Mouse (Mus musculus) stomach, embryonic 14.5 days (tissue): ENCODE measurements at regions not wholly inside any gene's neighbourhood (a gene's known extent, or its start where the extent isn't known, plus 50 kb on each side); places are given as distances from the start of the nearest gene placed in this dataset.

Source experiments
- ATAC-seq: fragments of 200-750 bp; cut with Nextera tagmentation; 2 replicates; pipeline ENCODE4 v1.8.0; 2017; ENCODE audit warnings: low read depth, moderate TSS enrichment; ENCODE audit not compliant: insufficient number of reproducible peaks, insufficient read depth, low FRiP score
- H3K27ac ChIP-seq: fragments of 300-500 bp; sonication (generic); 2 replicates; pipeline ENCODE4 v1.5.1; 2014; ENCODE audit warnings: mild to moderate bottlenecking, low read length, moderate library complexity, mixed read lengths
- H3K27me3 ChIP-seq: fragments of 300-500 bp; sonication (generic); 2 replicates; pipeline ENCODE4 v1.6.1; 2014; ENCODE audit warnings: low read length, control low read depth, mixed read lengths; ENCODE audit not compliant: control insufficient read depth, insufficient read depth
- H3K36me3 ChIP-seq: fragments of 300-500 bp; sonication (generic); 2 replicates; pipeline ENCODE4 v1.6.1; 2014; ENCODE audit warnings: mild to moderate bottlenecking, control low read depth, low read length, moderate library complexity, mixed read lengths; ENCODE audit not compliant: control insufficient read depth, insufficient read depth
- H3K4me1 ChIP-seq: fragments of 300-500 bp; sonication (generic); 2 replicates; pipeline ENCODE4 v1.6.1; 2014; ENCODE audit warnings: low read length, control low read depth, mixed read lengths; ENCODE audit not compliant: control insufficient read depth, insufficient read depth
- H3K4me2 ChIP-seq: fragments of 300-500 bp; sonication (generic); replicated peaks from 2 replicates; pipeline ENCODE4 v1.6.1; 2014; ENCODE audit warnings: low read depth, low read length, control low read depth
- H3K4me3 ChIP-seq: fragments of 300-500 bp; sonication (generic); 2 replicates; pipeline ENCODE4 v1.5.1; 2014; ENCODE audit warnings: low read depth, low read length, control low read depth
- H3K9ac ChIP-seq: fragments of 300-500 bp; sonication (generic); replicated peaks from 2 replicates; pipeline ENCODE4 v1.6.1; 2014; ENCODE audit warnings: low read depth, mild to moderate bottlenecking, control low read depth, low read length, moderate library complexity, mixed read lengths
- H3K9me3 ChIP-seq: fragments of 300-500 bp; sonication (generic); 2 replicates; pipeline ENCODE4 v1.6.1; 2016; ENCODE audit warnings: low read depth, low read length, control low read depth; ENCODE audit not compliant: control insufficient read depth
- WGBS: fragments of 180-500 bp; shearing (Covaris S2); extraction: QIAGEN DNeasy Blood & Tissue Kit; methylation state at CpG from one replicate; pipeline ENCODE4 v1.1.7; 2014; 5-methylcytosine and 5-hydroxymethylcytosine counted together

DNA sequence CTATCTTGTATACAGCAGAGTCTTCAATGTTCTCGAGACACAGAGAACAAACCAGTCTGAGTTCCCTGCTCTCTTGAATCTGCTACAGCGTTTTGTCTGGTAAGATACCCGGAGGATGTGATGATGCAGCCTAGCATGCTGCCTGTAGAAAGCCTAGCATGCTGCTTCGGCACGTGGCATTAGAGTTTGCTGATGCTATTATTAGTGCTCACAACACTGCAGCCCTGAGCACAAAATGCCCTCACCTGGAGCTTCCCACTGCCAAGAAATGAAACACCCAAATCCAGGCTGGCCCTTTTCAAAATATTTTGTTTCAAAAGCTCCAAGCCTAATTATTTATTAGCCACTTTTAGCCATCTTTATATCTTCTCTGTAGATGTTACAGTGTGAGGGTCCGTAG, 634.3 kb downstream of the Tox3 start:
- Histone ChIP-seq H3K9me3 (no peaks in the 10 kb centered on the region), H3K4me3 (no peak overlapping the region), H3K27me3 (no peaks in the 10 kb centered on the region), H3K9ac (no peak overlapping the region), H3K36me3 (no peaks in the 10 kb centered on the region), H3K4me2 (no peak overlapping the region), H3K27ac (no peak overlapping the region), H3K4me1 (no peaks in the 10 kb centered on the region)
- ATAC-seq = no peak
- WGBS = 71% methylated on average over 6 of the region's 6 CpGs

- ATAC-seq = no peak
- Histone ChIP-seq H3K27ac (no peak overlapping the region), H3K4me2 (no peak overlapping the region), H3K4me1 (no peaks in the 10 kb centered on the region), H3K9ac (no peak overlapping the region), H3K36me3 (no peaks in the 10 kb centered on the region), H3K27me3 (no peaks in the 10 kb centered on the region), H3K4me3 (no peak overlapping the region), H3K9me3 (no peaks in the 10 kb centered on the region)
- 43% methylated on average over 5 of the region's 5 CpGs for WGBS
These were observed 640.7 kb downstream of the Tox3 start for GRCm38 (mm10) chr8:89707341-89707928.

DNA sequence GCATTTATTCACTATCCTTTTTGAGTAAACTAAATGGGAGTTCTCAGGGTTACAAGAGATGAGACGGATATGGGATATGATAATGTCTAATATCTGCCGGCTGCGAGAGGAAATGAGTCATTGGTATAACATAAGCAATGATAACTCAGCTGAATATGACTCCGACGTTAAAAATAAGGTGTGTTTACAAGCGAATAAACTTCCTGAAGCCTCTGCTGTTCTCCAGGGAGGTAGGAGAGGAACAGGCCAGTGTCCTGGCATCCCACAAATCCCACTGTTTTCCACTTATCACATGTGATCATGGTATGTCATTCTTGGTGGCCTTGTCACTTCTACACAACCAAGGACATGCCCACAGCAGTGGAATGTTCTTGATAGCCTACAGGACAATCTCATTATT, 641.7 kb upstream of the Sall1 start:
- no peak for ATAC-seq
- Histone ChIP-seq H3K9ac (no peak overlapping the region), H3K9me3 (no peaks in the 10 kb centered on the region), H3K27me3 (no peaks in the 10 kb centered on the region), H3K4me1 (no peaks in the 10 kb centered on the region), H3K36me3 (no peaks in the 10 kb centered on the region), H3K4me3 (no peak overlapping the region), H3K27ac (no peak overlapping the region), H3K4me2 (no peak overlapping the region)
- WGBS = 55% methylated on average over 6 of the region's 6 CpGs

GRCm38 (mm10) chr8:89680937-89681336, 637.0 kb upstream of the Sall1 start:
- no peaks in the 10 kb centered on the region for H3K27me3 ChIP-seq
- H3K9me3 ChIP-seq = no peaks in the 10 kb centered on the region
- no peaks in the 10 kb centered on the region for H3K36me3 ChIP-seq
- H3K4me1 ChIP-seq = no peaks in the 10 kb centered on the region
- no peak overlapping the region for H3K27ac ChIP-seq
- no peak overlapping the region for H3K4me2 ChIP-seq
- 78% methylated on average over 4 of the region's 4 CpGs for WGBS
- no peak overlapping the region for H3K4me3 ChIP-seq
- no peak overlapping the region for H3K9ac ChIP-seq
- no peak for ATAC-seq

DNA sequence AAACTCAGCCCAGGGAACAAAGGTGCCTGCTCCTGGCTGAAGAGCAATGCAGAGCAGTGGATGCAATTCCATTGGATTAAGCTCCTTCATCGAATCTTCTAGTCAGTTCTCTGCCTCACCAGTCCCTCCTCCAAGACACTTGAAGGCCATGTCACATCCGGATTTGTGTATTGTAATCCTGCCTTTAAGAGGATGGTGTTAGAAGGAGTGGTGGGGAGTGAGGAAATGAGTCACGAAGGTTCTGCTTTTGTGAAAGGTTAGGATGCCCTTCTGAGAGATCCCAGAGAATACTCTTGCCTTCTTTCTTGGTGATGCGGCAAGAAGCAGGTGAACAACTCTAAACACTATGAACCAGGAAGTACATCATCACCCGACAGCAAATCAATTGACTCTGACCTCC, 636.4 kb upstream of the Sall1 start:
- Histone ChIP-seq H3K27me3 (no peaks in the 10 kb centered on the region), H3K27ac (no peak overlapping the region), H3K4me3 (no peak overlapping the region), H3K4me2 (no peak overlapping the region), H3K36me3 (no peaks in the 10 kb centered on the region), H3K9ac (no peak overlapping the region), H3K9me3 (no peaks in the 10 kb centered on the region), H3K4me1 (no peaks in the 10 kb centered on the region)
- ATAC-seq = no peak
- WGBS = 71% methylated on average over 5 of the region's 5 CpGs

GRCm38 (mm10) chr8:89679551-89679950, 635.6 kb upstream of the Sall1 start:
- Histone ChIP-seq H3K4me3 (no peak overlapping the region), H3K4me1 (no peaks in the 10 kb centered on the region), H3K36me3 (no peaks in the 10 kb centered on the region), H3K9ac (no peak overlapping the region), H3K9me3 (no peaks in the 10 kb centered on the region), H3K27ac (no peak overlapping the region), H3K4me2 (no peak overlapping the region), H3K27me3 (no peaks in the 10 kb centered on the region)
- 81% methylated on average over 4 of the region's 4 CpGs for WGBS
- ATAC-seq = no peak

DNA sequence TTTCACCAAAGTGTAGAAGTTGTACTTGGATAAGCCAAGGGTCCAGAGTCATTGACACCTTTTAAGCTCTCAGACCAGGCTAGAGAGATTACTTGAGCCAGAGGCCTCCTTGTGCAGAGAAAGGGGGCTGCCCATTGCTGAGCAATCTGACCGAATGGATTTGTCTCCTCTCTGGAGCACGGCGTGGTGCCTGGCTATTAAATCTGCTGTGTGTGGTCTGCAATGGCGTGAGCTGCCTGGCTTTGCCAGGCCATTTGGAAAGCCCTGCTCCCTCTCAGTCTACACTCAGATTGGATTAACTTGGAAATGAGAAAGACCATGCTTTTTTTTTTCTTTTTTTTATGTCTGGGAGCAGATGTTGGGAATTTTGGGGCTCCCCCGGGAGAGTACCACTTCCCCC, 633.3 kb upstream of the Sall1 start:
- no peak overlapping the region for H3K9ac ChIP-seq
- ATAC-seq = no peak
- no peak overlapping the region for H3K4me2 ChIP-seq
- no peak overlapping the region for H3K4me3 ChIP-seq
- WGBS = 81% methylated on average over 5 of the region's 5 CpGs
- H3K9me3 ChIP-seq = no peaks in the 10 kb centered on the region
- H3K27ac ChIP-seq = no peak overlapping the region
- no peaks in the 10 kb centered on the region for H3K36me3 ChIP-seq
- no peaks in the 10 kb centered on the region for H3K4me1 ChIP-seq
- H3K27me3 ChIP-seq = no peaks in the 10 kb centered on the region

DNA sequence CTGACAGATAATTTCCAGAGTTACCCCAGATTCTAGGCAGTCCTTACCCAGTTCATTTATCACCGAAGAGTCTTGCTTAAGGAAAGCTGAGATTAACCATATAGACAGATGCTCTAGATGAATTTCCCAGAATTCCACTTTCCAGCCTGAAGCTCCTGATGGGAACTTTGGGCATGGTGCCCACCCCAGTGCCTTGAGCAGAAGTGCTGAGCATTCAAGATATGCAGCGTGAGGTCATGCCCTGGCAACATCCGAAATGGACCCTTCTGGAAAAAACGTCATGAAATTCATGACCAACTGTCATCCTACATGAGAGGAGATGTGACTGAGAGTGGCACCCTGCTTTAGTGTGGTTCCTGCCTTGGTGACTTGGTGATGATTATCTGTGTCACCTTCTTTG, 629.9 kb upstream of the Sall1 start:
- H3K4me2 ChIP-seq = no peak overlapping the region
- WGBS = 85% methylated on average over 4 of the region's 4 CpGs
- no peaks in the 10 kb centered on the region for H3K9me3 ChIP-seq
- H3K27me3 ChIP-seq = no peaks in the 10 kb centered on the region
- H3K9ac ChIP-seq = no peak overlapping the region
- no peak for ATAC-seq
- H3K4me3 ChIP-seq = no peak overlapping the region
- H3K27ac ChIP-seq = no peak overlapping the region
- no peaks in the 10 kb centered on the region for H3K36me3 ChIP-seq
- H3K4me1 ChIP-seq = no peaks in the 10 kb centered on the region

GRCm38 (mm10) chr8:89672631-89673030, 628.7 kb upstream of the Sall1 start:
- no peak overlapping the region for H3K4me3 ChIP-seq
- H3K4me1 ChIP-seq = no peaks in the 10 kb centered on the region
- no peaks in the 10 kb centered on the region for H3K27me3 ChIP-seq
- H3K36me3 ChIP-seq = no peaks in the 10 kb centered on the region
- H3K4me2 ChIP-seq = no peak overlapping the region
- 77% methylated on average over 5 of the region's 5 CpGs for WGBS
- no peak for ATAC-seq
- H3K9ac ChIP-seq = no peak overlapping the region
- no peak overlapping the region for H3K27ac ChIP-seq
- H3K9me3 ChIP-seq = no peaks in the 10 kb centered on the region
